Mouse (Mus musculus) E14TG2a.4 (cell line): ENCODE results near the gene Cdkn2b.

ENCODE experiments used
- H3K27me3 ChIP-seq: 2 replicates; pipeline ENCODE4 v1.6.1; 2014; ENCODE audit warnings: low read length, control low read depth; ENCODE audit not compliant: insufficient read depth
- H3K36me3 ChIP-seq: 2 replicates; pipeline ENCODE4 v1.6.1; 2014; ENCODE audit warnings: low read length, control low read depth; ENCODE audit not compliant: insufficient read depth
- H3K4me1 ChIP-seq: replicated peaks from 2 replicates; pipeline ENCODE4 v1.6.1; 2014; ENCODE audit warnings: low read depth, low read length, control low read depth
- H3K4me3 ChIP-seq: replicated peaks from 2 replicates; pipeline ENCODE4 v1.5.1; 2014; ENCODE audit warnings: mild to moderate bottlenecking, low read length
- H3K9me3 ChIP-seq: 2 replicates; pipeline ENCODE4 v1.6.1; 2014; ENCODE audit warnings: low read length, control low read depth
- CTCF ChIP-seq: conservative IDR thresholded peaks from 2 replicates; pipeline ENCODE4 v1.5.1; 2014; ENCODE audit warnings: low read length
- NANOG ChIP-seq: IDR thresholded peaks from 2 replicates; pipeline ENCODE4 v1.6.1; 2014; ENCODE audit warnings: borderline replicate concordance, low read length, mixed read lengths
- POU5F1 ChIP-seq: IDR thresholded peaks from 2 replicates; pipeline ENCODE4 v1.6.1; 2014; ENCODE audit warnings: low read length, borderline replicate concordance

The Cdkn2b gene

GRCm38 (mm10) chr4:89310491-89311254 is at the start of gene Cdkn2b:
Cdkn2b (minus strand) TSS chr4:89311039.
- Histone ChIP-seq H3K9me3 (no peaks in the 10 kb centered on the region), H3K4me1 (peaks cover 25% of the 10 kb centered on the region), H3K36me3 (no peaks in the 10 kb centered on the region), H3K27me3 (peaks cover 49% of the 10 kb centered on the region), H3K4me3 (peak within 1 kb of the TSS; percentile 90)
- no peak for TF ChIP-seq POU5F1
- TF ChIP-seq CTCF = peak; percentile 28
- no peak for TF ChIP-seq NANOG

- H3K9me3 ChIP-seq = no peaks in the 10 kb centered on the region
- H3K27me3 ChIP-seq = no peaks in the 10 kb centered on the region
- H3K4me3 ChIP-seq = no peak overlapping the region
- TF ChIP-seq POU5F1 (no peak), NANOG (no peak), CTCF (no peak)
- H3K36me3 ChIP-seq = no peaks in the 10 kb centered on the region
- H3K4me1 ChIP-seq = no peaks in the 10 kb centered on the region; the same call in 1 of the 2 replicates
Observed at GRCm38 (mm10) chr4:89360349-89360748, 49.5 kb upstream of the Cdkn2b start.

GRCm38 (mm10) chr4:89359506-89359905 is 48.7 kb upstream of the Cdkn2b start:
- no peak for TF ChIP-seq CTCF
- H3K27me3 ChIP-seq = no peaks in the 10 kb centered on the region
- no peaks in the 10 kb centered on the region; the same call in 1 of the 2 replicates for H3K4me1 ChIP-seq
- H3K4me3 ChIP-seq = no peak overlapping the region
- no peaks in the 10 kb centered on the region for H3K9me3 ChIP-seq
- H3K36me3 ChIP-seq = no peaks in the 10 kb centered on the region

GRCm38 (mm10) chr4:89353935-89354334 is 43.1 kb upstream of the Cdkn2b start:
- Histone ChIP-seq H3K4me1 (peaks cover 26% of the 10 kb centered on the region), H3K36me3 (no peaks in the 10 kb centered on the region), H3K27me3 (no peaks in the 10 kb centered on the region), H3K4me3 (no peak overlapping the region), H3K9me3 (no peaks in the 10 kb centered on the region)
- TF ChIP-seq POU5F1 (no peak), CTCF (0 out of 2 replicates have a peak, but pooled peaks have one; percentile 18)

- Histone ChIP-seq H3K4me1 (peaks cover 30% of the 10 kb centered on the region), H3K9me3 (no peaks in the 10 kb centered on the region), H3K4me3 (no peak overlapping the region), H3K36me3 (no peaks in the 10 kb centered on the region), H3K27me3 (no peaks in the 10 kb centered on the region)
- TF ChIP-seq POU5F1 (no peak), CTCF (no peak), NANOG (no peak)
Observed at GRCm38 (mm10) chr4:89353071-89353582, 42.3 kb upstream of the Cdkn2b start.

- Histone ChIP-seq H3K4me1 (peaks cover 30% of the 10 kb centered on the region), H3K36me3 (no peaks in the 10 kb centered on the region), H3K9me3 (no peaks in the 10 kb centered on the region), H3K4me3 (no peak overlapping the region), H3K27me3 (no peaks in the 10 kb centered on the region)
- TF ChIP-seq POU5F1 (no peak), CTCF (no peak), NANOG (no peak)
Observed at GRCm38 (mm10) chr4:89351474-89351873, 40.6 kb upstream of the Cdkn2b start.

GRCm38 (mm10) chr4:89350938-89351451 is 40.2 kb upstream of the Cdkn2b start:
- TF ChIP-seq CTCF = no peak
- no peak for TF ChIP-seq NANOG
- no peak for TF ChIP-seq POU5F1
- no peaks in the 10 kb centered on the region for H3K9me3 ChIP-seq
- H3K27me3 ChIP-seq = no peaks in the 10 kb centered on the region
- H3K4me1 ChIP-seq = peaks cover 30% of the 10 kb centered on the region
- H3K4me3 ChIP-seq = no peak overlapping the region
- no peaks in the 10 kb centered on the region for H3K36me3 ChIP-seq

GRCm38 (mm10) chr4:89350391-89350790 is 39.6 kb upstream of the Cdkn2b start:
- TF ChIP-seq POU5F1 = peak; percentile 21; the same call in 1 of the 2 replicates
- TF ChIP-seq NANOG = no peak
- no peaks in the 10 kb centered on the region for H3K36me3 ChIP-seq
- no peak overlapping the region for H3K4me3 ChIP-seq
- no peaks in the 10 kb centered on the region for H3K27me3 ChIP-seq
- H3K4me1 ChIP-seq = peaks cover 30% of the 10 kb centered on the region
- H3K9me3 ChIP-seq = no peaks in the 10 kb centered on the region
